Mouse (Mus musculus): Measurements from ENCODE around the gene 9130213A22Rik. TPM values are rescaled to one million over a fixed set of nuclear protein-coding genes. Genes with fewer than 3 reads are reported as not detected.

Gene 9130213A22Rik
- total and polyA plus RNA-seq, 2 experiments from 2014 or later: 0.62 to 0.69 TPM

DNA sequence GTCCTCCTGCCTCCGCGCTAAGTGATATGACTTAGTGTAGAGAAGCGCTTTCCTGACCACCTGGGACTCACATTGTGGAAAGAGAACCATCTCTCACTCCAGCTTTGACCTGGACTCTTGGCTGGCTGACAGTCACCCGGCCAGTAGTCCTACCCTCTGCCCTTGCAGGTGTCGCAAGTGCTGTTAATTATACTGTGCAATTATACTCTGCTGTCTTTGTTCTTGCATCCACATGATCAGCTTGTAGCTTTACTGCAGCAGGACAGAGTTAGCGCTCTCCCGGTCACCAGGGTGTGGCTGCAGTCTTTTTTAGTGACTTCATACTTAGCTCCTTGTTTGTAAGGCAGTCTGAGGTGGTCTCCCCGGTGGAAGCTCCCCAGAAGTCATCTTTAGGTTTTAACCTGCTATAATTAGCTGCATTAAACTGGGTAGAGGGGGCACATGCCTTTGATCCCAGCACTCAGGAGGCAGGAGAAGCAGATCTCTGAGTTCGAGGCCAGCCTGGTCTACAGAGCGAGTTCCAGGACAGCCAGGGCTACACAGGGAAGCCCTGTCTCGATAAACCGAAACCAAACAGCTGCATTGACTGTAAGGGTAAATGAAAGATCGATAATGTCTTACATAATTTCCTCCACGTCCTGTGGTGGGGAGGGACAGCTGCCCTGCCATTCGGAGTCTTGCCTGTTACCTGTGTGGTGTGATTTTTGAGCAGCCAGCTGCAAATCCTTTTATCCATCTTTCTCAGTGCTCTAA lies 42.1 kb downstream of the 9130213A22Rik start:
- ATAC-seq: no peak
- 79% methylated on average over 15 of the region's 15 CpGs for WGBS
- TF ChIP-seq CTCF (IDR thresholded peaks at IDR 0.05; ENCODE audit: low read depth): no peak

DNA sequence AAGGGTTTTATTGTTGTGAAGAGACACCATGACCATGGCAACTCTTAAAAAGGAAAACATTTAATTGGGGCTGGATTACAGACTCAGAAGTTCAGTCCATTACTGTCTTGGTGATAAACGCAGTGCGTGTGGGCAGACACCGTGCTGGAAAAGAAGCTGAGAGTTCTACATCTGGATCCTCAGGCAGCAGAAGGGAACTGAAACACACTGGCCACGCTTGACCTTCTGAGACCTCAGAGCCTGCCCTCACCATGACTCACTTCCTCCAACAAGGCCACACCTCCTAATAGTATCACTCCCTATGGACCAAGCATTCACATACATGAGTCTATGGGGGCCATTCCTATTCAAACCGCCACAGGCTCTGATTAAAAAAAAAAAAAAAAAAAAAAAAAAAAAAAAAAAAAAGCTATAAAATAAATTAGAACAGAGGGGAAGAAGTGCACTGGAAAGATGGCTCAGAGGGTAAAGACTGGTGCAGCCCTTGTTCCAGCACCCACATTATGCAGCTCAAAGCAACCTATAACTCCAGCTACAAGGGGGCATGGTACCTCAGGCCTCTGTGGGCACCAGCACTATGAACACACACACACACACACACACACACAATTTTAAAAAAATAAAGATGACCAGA lies 43.5 kb downstream of the 9130213A22Rik start:
- no peaks in the 10 kb centered on the region for H3K36me3 ChIP-seq (ENCODE audit: insufficient read depth)
- H3K4me2 ChIP-seq (ENCODE audit: low read depth): no peak overlapping the region
- H3K9me3 ChIP-seq (ENCODE audit: low read length): no peaks in the 10 kb centered on the region
- H3K27ac ChIP-seq (ENCODE audit: low read depth, low read length): no peak overlapping the region
- H3K4me3 ChIP-seq (ENCODE audit: low read depth, low read length): no peak overlapping the region
- TF ChIP-seq CTCF (IDR thresholded peaks at IDR 0.05; ENCODE audit: low read depth): no peak
- H3K9ac ChIP-seq: no peak overlapping the region
- DNase-seq: no peak
- no peaks in the 10 kb centered on the region for H3K4me1 ChIP-seq (ENCODE audit: insufficient read depth)
- no peaks in the 10 kb centered on the region for H3K27me3 ChIP-seq (ENCODE audit: insufficient read depth, low read length)
- no peak for ATAC-seq
- 85% methylated on average over 5 of the region's 5 CpGs for WGBS

More for the DNA sequence above, 42.1 kb downstream of the 9130213A22Rik start:
- Histone ChIP-seq H3K27me3 (ENCODE audit: insufficient read depth, low read length) (no peaks in the 10 kb centered on the region), H3K4me2 (ENCODE audit: low read depth) (no peak overlapping the region), H3K4me3 (ENCODE audit: low read depth, low read length) (no peak overlapping the region), H3K36me3 (ENCODE audit: insufficient read depth) (no peaks in the 10 kb centered on the region), H3K9me3 (ENCODE audit: low read length) (no peaks in the 10 kb centered on the region), H3K4me1 (ENCODE audit: insufficient read depth) (no peaks in the 10 kb centered on the region), H3K27ac (ENCODE audit: low read depth, low read length) (no peak overlapping the region), H3K9ac (no peak overlapping the region)
- no peak for DNase-seq

DNA sequence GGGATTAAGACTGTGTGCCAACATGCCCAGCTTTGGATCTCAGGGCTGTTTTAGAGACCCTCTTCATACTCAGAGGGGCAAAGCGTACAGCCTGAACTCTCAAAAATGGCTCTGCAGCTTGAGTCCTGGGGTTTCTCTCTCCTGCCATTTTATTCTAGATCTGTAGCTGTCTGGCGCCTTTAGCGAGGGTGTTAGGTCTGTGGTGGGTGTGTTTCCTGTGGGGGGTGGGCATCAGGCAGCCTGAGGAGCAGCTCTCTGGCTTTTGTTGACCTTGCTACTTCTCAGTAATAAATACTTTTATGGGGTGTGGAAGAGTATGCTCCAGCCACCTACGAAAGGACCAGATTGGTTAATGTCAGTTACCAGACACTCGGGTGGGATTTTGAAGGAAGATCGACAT lies 44.3 kb downstream of the 9130213A22Rik start:
- H3K4me2 ChIP-seq (ENCODE audit: low read depth): no peak overlapping the region

DNA sequence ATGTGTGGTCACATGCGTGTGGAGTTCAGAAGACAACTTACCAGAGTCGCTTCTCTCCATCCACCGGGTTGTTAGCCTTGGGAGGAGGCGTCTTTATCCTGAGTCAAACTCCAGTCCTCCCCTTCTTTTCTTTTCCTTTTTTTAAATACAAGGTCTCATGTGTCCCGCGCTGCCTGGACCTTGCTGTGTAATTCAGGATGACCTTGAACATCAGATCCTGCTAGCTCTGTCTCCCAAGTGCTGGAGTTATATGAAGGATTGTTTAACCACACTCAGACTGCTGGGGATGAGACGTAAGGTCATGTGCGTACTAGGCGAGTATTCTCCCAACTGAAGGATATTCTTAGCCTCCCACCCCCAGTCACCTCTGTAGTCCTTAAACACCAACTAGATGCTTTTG lies 45.1 kb downstream of the 9130213A22Rik start:
- Histone ChIP-seq H3K27ac (ENCODE audit: low read depth, low read length) (no peak overlapping the region), H3K27me3 (ENCODE audit: insufficient read depth, low read length) (no peaks in the 10 kb centered on the region), H3K4me2 (ENCODE audit: low read depth) (no peak overlapping the region), H3K4me3 (ENCODE audit: low read depth, low read length) (no peak overlapping the region), H3K36me3 (ENCODE audit: insufficient read depth) (no peaks in the 10 kb centered on the region), H3K4me1 (ENCODE audit: insufficient read depth) (peaks cover under 1% of the 10 kb centered on the region; the same call in 1 of the 2 replicates), H3K9me3 (ENCODE audit: low read length) (no peaks in the 10 kb centered on the region), H3K9ac (no peak overlapping the region)
- 90% methylated on average over 9 of the region's 9 CpGs for WGBS
- no peak for TF ChIP-seq CTCF (IDR thresholded peaks at IDR 0.05; ENCODE audit: low read depth)
- no peak for ATAC-seq
- no peak for DNase-seq

More for the DNA sequence above, 44.3 kb downstream of the 9130213A22Rik start:
- H3K9me3 ChIP-seq (ENCODE audit: low read length): no peaks in the 10 kb centered on the region
- no peak overlapping the region for H3K9ac ChIP-seq
- no peak overlapping the region for H3K4me3 ChIP-seq (ENCODE audit: low read depth, low read length)
- H3K4me1 ChIP-seq (ENCODE audit: insufficient read depth): no peaks in the 10 kb centered on the region
- H3K27ac ChIP-seq (ENCODE audit: low read depth, low read length): no peak overlapping the region
- no peaks in the 10 kb centered on the region for H3K27me3 ChIP-seq (ENCODE audit: insufficient read depth, low read length)
- no peak for TF ChIP-seq CTCF (IDR thresholded peaks at IDR 0.05; ENCODE audit: low read depth)
- no peaks in the 10 kb centered on the region for H3K36me3 ChIP-seq (ENCODE audit: insufficient read depth)
- 84% methylated on average over 6 of the region's 6 CpGs for WGBS
- ATAC-seq: no peak
- no peak for DNase-seq

DNA sequence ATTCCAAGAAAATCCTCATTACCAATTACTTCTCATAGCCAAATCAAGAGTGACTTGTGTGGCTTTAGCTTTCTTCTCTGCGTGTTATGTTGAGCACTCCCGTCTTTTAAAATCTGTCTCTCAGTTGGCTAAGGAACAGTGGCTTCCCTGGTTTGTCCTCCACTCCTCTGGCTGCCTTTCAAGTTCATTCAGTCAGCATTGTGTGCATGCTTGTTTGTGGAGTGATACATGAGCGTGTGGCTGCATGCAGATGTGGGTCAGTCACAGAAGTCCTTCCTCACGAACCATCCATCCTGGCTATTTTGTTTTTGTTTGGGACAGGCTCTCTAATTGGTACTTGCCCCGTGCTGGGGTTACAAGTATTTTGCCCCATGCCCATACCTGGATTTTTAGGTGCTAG lies 45.8 kb downstream of the 9130213A22Rik start:
- TF ChIP-seq CTCF (IDR thresholded peaks at IDR 0.05; ENCODE audit: low read depth): no peak
- Histone ChIP-seq H3K4me3 (ENCODE audit: low read depth, low read length) (no peak overlapping the region), H3K4me1 (ENCODE audit: insufficient read depth) (peaks cover 7% of the 10 kb centered on the region), H3K27me3 (ENCODE audit: insufficient read depth, low read length) (no peaks in the 10 kb centered on the region), H3K27ac (ENCODE audit: low read depth, low read length) (no peak overlapping the region), H3K9ac (no peak overlapping the region), H3K4me2 (ENCODE audit: low read depth) (no peak overlapping the region), H3K36me3 (ENCODE audit: insufficient read depth) (no peaks in the 10 kb centered on the region), H3K9me3 (ENCODE audit: low read length) (no peaks in the 10 kb centered on the region)
- 30% methylated on average over 5 of the region's 5 CpGs for WGBS
- ATAC-seq: no peak
- DNase-seq: no peak

DNA sequence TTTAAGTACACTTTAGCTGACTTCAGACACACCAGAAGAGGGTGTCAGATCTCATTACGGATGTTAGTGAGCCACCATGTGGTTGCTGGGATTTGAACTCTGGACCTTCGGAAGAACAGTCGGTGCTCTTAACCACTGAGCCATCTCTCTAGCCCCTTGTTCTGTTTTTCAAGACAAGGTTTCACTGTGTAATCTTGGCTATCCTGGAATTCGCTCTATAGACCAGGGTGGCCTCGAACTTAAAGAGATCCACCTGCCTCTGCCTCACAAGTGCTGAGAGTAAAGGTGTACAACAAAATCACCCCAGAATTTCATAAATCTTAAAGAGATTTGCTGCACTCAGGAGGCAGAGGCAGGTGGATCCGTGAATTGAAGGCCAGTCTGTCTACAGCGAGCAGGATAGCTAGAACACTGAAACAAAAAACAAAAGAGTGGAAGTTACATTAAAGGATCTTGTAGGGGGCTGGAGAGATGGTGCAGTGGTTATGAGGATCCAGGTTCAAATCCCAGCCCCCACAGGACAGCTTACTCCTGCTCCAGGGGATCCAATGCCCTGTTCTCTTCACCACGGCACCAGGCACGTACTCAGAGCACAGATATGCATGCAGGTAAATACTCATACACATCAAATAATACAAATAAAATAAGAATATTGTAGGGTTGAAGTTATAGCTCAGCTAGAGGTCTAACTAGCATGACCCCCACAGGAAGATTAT lies 46.5 kb downstream of the 9130213A22Rik start:
- no peak for ATAC-seq
- Histone ChIP-seq H3K27ac (ENCODE audit: low read depth, low read length) (no peak overlapping the region), H3K27me3 (ENCODE audit: insufficient read depth, low read length) (no peaks in the 10 kb centered on the region), H3K4me1 (ENCODE audit: insufficient read depth) (peaks cover 12% of the 10 kb centered on the region), H3K9ac (no peak overlapping the region), H3K9me3 (ENCODE audit: low read length) (no peaks in the 10 kb centered on the region), H3K36me3 (ENCODE audit: insufficient read depth) (no peaks in the 10 kb centered on the region), H3K4me2 (ENCODE audit: low read depth) (no peak overlapping the region), H3K4me3 (ENCODE audit: low read depth, low read length) (no peak overlapping the region)
- no peak for TF ChIP-seq CTCF (IDR thresholded peaks at IDR 0.05; ENCODE audit: low read depth)
- 50% methylated on average over 8 of the region's 9 CpGs for WGBS
- DNase-seq: no peak

DNA sequence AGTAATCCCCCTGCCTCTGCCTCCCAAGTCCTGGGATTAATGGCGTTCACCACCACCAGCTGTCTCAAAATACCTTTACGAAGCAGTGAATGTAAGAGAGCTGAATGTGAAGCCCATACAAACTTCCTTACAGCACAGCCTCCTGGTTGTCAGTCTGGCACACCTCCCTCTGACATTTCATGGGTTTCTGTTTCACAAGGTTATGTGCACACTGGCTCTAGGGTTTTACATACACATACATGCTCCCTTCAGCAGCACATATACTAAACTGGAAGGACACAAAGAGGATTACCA lies 47.7 kb downstream of the 9130213A22Rik start:
- 44% methylated on average over 2 of the region's 2 CpGs for WGBS
- H3K36me3 ChIP-seq (ENCODE audit: insufficient read depth): no peaks in the 10 kb centered on the region
- ATAC-seq: no peak
- peaks cover 12% of the 10 kb centered on the region for H3K4me1 ChIP-seq (ENCODE audit: insufficient read depth)
- no peaks in the 10 kb centered on the region for H3K27me3 ChIP-seq (ENCODE audit: insufficient read depth, low read length)
- no peak for DNase-seq
- H3K4me2 ChIP-seq (ENCODE audit: low read depth): no peak overlapping the region
- H3K27ac ChIP-seq (ENCODE audit: low read depth, low read length): no peak overlapping the region
- H3K9me3 ChIP-seq (ENCODE audit: low read length): no peaks in the 10 kb centered on the region
- H3K9ac ChIP-seq: no peak overlapping the region
- H3K4me3 ChIP-seq (ENCODE audit: low read depth, low read length): no peak overlapping the region
- no peak for TF ChIP-seq CTCF (IDR thresholded peaks at IDR 0.05; ENCODE audit: low read depth)
